Mouse (Mus musculus) mouse trophoblast stem cell (cell line): ENCODE results near the gene Cadm1.

Experiments used
- in situ Hi-C, 2 experiments: fragments of 300-500 bp; cut with MseI, MboI; formaldehyde crosslinking; loops; 2 replicates in 1 of 2; 3 replicates in 1 of 2; pipeline ENCODE4 v1.15.1; 2025

Gene Cadm1

GRCm38 (mm10) chr9:47786642-47787041, 256.7 kb downstream of the Cadm1 start:
- in situ Hi-C loops: no loop called here

DNA sequence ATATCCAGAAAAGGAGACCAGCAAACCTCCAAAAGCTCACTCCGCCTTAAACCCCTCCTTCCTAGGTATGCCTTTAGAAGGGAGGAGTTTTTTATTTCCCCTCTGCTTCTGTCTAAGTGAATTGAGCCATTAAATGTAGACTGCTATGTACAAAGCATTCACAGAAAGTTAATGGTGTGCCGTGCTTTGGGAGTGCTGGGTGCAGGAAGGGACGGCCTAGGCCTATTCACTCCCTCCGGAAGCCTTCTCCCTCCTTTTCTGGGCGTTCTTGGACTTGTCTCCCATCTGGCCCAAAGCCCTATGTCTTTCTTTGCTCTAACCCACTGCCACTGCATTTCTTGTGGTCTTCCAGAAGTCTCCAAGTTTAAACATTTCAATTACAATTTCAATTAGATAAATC, 268.5 kb downstream of the Cadm1 start:
- in situ Hi-C loops: no loop called here

DNA sequence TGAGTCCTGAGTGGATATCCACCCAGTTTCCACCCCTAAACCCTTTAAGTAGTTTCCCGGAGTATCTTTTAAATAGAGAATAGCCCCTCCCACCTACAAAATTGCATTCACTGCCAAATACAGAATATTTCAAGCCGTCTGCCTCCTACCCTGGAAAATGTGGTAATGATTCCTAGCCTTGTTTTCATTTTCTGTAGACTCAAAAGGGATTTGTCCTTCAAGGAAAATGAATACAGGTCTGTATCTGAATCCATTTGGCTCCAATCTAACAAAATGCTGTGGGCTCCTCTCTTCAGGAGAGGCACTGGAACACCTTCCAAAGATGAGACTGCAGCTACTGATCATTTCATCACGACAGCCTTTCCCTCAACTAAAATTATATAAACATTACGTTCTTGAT, 271.3 kb downstream of the Cadm1 start:
- in situ Hi-C loops: no loop called here

DNA sequence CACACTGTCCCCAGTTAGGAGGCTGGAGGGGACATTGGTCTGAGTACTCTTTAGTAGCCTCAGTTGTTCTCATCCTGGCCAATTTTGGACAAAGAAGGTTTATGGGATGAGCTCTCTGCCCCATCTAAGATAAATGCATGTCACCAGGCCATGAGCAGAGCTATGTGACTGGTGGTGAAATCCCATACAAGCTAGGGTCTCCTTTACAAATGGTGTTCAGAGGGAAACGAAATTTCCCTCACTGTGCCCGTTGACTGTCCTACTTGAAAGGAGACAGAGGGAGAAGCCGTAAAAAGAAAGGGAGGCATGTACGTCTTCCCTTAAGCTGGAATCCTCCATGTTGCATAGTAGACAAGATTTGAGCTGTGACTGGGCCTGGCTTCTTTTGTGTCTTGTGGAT, 272.6 kb downstream of the Cadm1 start:
- in situ Hi-C loops: no loop called here

DNA sequence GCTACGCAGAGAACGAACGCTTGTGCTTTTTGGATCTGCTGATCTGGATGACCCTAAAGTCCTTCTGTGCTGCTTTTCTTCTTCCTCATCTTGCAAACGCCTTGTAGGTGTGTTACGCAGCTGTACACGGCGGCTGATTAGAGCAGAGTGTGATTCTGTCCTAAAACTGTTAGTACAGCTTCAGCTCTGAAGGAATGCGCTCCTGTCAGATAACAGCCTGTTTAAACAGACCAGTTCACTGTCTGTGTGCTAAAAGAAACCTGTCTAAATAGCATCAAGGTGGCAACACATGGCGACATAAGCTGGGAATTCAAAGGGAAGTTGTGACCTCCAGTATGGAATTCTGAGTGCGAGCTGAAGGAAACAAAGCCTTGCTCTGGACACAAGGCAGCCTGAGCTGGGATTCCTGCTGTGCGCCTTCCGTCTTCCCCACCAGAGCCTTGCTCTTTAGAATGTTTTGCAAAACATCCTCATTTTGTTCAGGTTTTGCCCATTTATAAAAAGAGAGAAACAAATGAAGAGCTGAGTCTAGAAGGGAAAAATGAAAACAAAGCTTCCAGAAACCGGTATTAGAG, 273.6 kb downstream of the Cadm1 start:
- in situ Hi-C loops: no loop called here

GRCm38 (mm10) chr9:47805658-47806057, 275.7 kb downstream of the Cadm1 start:
- in situ Hi-C loops: no loop called here

- in situ Hi-C loops: no loop called here
These were observed 295.7 kb downstream of the Cadm1 start for GRCm38 (mm10) chr9:47825668-47826067.

DNA sequence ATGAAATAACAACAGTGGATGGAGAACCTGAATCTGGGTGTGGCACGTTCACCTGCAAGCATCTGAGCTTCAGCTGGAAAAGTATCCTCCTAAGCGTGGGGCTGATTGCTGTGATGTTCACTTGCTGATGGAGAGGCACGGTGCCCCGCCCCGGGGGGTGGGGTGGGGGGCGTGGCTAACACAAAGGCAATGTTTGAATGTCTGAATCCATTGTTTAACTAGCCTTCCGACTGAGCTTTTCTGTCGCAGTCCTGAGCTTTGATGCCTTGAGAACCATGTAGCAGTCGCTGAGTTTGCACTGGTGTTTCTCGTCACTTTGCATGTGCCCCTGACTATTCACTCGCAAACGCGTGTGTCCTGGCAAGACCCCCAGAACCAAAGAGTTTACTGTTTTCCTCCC, 298.8 kb downstream of the Cadm1 start:
- in situ Hi-C loops: no loop called here

DNA sequence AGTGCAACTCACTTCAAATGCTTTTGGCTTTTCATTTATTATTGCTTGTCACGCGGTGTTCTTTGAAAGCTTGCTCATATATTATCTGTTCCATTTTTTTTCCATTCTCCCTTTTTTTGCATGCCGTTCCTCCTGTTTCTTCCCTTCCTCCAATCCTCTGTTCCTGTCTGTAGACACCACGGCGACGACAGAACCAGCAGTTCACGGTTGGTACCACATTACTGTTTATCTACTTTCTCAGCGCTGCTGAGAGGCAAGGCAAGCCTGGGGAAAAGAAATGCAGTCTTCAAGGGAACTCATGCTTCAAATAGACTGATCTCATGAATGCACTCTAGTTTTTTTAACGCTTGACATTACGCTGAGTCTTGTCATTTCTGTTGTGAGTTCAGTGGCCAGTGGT, 299.2 kb downstream of the Cadm1 start:
- in situ Hi-C loops: no loop called here

GRCm38 (mm10) chr9:47829846-47830245, 299.9 kb downstream of the Cadm1 start:
- in situ Hi-C loops: no loop called here

GRCm38 (mm10) chr9:47831412-47831811, 301.4 kb downstream of the Cadm1 start:
- in situ Hi-C loops: no loop called here

- in situ Hi-C loops: no loop called here
These were observed 308.2 kb downstream of the Cadm1 start for GRCm38 (mm10) chr9:47838170-47838569.

DNA sequence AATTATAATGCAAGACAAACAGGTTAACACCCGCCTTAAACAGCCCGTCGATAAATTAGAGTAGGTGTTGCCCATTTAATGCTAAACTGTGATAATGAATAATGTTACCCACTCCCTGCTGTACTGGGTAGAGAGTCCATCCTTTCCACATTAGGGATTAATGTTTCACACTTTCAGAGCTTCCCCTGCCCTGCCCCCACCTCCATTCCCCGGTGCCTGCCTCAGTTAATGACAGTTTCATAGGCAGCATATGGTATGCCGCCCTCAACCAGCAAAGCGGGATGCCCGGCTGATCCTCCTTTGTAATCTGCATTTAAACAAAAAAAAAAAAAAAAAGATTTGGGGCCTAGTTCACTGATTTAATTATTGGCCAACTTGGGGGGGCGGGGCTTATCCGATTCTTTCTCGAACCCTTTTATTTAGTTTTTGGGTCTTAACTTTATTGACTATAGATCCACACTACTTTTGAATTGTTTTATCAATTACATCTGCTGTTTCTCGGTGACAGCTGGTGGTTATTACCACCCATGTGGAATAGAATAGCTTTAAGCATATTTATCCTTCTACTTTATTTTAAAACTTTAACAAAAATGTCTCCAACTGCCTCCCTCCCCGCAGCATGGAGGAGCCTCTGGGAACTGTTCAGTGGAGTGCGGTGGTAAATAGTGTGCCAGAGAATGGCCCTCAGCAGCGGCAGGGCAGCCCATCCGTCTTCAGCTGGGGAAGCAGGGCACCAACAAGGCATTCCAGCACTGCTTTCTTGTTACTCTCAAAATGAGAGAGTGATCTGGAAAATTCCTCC, 309.1 kb downstream of the Cadm1 start:
- in situ Hi-C loops: no loop called here

DNA sequence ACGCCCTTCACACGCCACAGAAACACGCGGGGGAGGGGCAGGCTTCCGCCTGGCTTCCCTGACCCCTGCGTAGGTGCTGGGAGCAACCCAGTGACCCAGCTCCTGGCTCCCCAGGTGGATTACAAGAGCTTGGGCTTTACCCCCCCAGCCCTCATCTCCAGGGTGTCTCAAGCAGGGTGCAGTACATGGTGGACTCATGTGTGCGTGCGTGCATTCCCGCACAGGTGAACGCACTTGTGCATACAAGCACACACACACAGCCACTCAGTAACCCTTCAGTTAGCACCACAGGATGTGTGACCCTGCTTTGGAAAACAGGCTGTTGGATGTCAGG, 309.7 kb downstream of the Cadm1 start:
- in situ Hi-C loops: no loop called here

- in situ Hi-C loops: no loop called here
These were observed 313.4 kb downstream of the Cadm1 start for GRCm38 (mm10) chr9:47843328-47843727.

- in situ Hi-C loops: no loop called here
These were observed 316.3 kb downstream of the Cadm1 start for GRCm38 (mm10) chr9:47846275-47846674.

GRCm38 (mm10) chr9:47846926-47847325, 317.0 kb downstream of the Cadm1 start:
- in situ Hi-C loops: no loop called here

GRCm38 (mm10) chr9:47847797-47848196, 317.8 kb downstream of the Cadm1 start:
- in situ Hi-C loops: no loop called here

- in situ Hi-C loops: no loop called here
These were observed 318.8 kb downstream of the Cadm1 start for GRCm38 (mm10) chr9:47848745-47849144.

DNA sequence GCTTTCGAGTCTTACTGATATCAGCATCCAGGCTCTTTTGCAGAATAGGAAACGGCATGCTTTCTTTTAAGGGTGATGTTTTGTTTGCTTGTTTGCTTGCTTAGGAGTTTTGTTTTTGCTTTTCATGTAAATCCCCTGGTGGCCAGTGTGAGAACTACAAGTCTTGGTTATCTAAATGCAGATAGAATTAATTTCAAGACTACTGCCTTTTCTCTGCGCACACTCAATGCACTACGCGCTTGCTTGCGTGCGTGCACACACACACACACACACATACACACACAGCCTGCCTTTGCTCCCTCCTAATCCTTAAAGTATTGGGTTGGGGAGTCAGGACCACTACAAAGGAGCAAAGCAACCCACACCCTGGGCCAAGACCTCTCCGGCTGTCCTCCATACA, 326.3 kb downstream of the Cadm1 start:
- in situ Hi-C loops: no loop called here

- in situ Hi-C loops: no loop called here
These were observed 327.3 kb downstream of the Cadm1 start for GRCm38 (mm10) chr9:47857235-47857634.

- in situ Hi-C loops: no loop called here
These were observed 328.2 kb downstream of the Cadm1 start for GRCm38 (mm10) chr9:47858134-47858533.

DNA sequence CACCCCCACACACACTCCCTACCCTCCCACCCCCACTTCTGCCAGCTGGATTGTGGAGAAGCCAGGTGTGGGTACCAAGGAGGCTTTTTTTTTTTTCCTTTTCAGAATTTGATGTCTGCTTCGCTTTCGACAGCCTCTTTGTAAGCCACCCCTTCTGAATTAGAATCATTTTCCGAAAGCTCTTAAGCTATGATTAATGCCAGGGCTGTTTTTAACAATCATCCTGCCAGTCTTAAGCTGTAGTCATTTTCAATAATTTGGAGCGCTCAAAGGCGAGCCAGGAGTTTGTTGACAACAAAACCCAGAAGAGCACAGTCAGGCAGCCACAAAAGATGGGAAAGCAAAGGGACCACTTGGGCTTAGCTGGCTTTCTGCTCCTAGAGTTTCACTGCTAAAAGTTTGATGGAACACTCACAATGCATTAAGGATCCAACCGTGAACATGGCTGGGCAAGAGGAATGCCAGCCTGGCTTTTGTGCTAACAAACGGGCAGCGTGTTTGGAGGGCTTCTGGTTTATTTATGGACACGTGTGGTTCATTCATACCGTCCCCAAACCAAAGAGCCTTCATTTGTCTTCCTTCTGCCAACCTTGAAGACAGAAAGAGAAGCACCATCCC, 328.9 kb downstream of the Cadm1 start:
- in situ Hi-C loops: no loop called here
